Mouse (Mus musculus): ENCODE data around the gene Hemgn. TPM values are rescaled to one million over a fixed set of nuclear protein-coding genes. Genes with fewer than 3 reads are reported as not detected.

Gene Hemgn
- polyA plus RNA-seq (2014; fragmentation: Nextera tagmentation; extraction: Ambion mirVana): 206 and 233 TPM in 2 replicates

- peak within 1 kb of the TSS; percentile 1; the same call in 1 of the 2 replicates for H3K27ac ChIP-seq (ENCODE audit: low read depth, low read length)
- H3K9me3 ChIP-seq (ENCODE audit: control insufficient read depth, low read length): no peaks in the 10 kb centered on the region
- 81% methylated on average over 7 of the region's 7 CpGs for WGBS
- DNase-seq (ENCODE audit: low spot score) (no peak), ATAC-seq (replicated peaks; ENCODE audit: low FRiP score) (no peak)
- H3K4me3 ChIP-seq (ENCODE audit: low read depth, low read length): no peak within 1 kb of the TSS
- H3K4me1 ChIP-seq (replicated peaks; ENCODE audit: control insufficient read depth, insufficient read depth, low read length): peaks cover 33% of the 10 kb centered on the region
- H3K9ac ChIP-seq (ENCODE audit: low read depth, low read length): peak within 1 kb of the TSS; percentile 22; the same call in 1 of the 2 replicates
- H3K27me3 ChIP-seq (replicated peaks; ENCODE audit: control insufficient read depth, insufficient read depth, low read length): no peaks in the 10 kb centered on the region
- H3K36me3 ChIP-seq (ENCODE audit: control insufficient read depth, insufficient read depth, low read length): no peaks in the 10 kb centered on the region
- peak within 1 kb of the TSS; percentile 37; the same call in 1 of the 2 replicates for H3K4me2 ChIP-seq
These were observed at the start of gene Hemgn for GRCm38 (mm10) chr4:46413406-46413805. Gene Hemgn, minus strand, starts transcription at chr4:46413506.

DNA sequence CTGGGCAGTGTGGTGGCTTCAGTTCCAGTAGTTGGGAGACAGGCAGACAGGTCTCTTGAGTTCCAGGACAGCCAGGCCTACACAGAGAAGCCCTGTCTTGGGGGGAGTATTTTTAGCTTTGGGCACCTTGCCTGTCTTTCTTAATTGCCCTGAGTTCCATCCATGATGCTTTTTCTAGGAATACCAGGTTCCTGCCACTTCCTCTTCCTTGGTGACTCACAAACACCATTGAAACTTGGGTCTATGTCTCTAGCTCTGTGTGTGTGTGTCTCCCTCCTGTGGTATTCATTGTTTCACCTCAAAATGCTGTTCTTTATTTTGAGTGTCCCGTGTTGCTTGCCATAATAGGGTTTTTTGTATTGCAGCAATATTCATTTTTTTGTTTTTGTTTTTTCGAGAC is 45.1 kb upstream of the Hemgn start:
- no peak overlapping the region for H3K9ac ChIP-seq (ENCODE audit: low read depth, low read length)
- H3K27me3 ChIP-seq (replicated peaks; ENCODE audit: control insufficient read depth, insufficient read depth, low read length): no peaks in the 10 kb centered on the region
- H3K27ac ChIP-seq (ENCODE audit: low read depth, low read length): no peak overlapping the region; the same call in 1 of the 2 replicates
- H3K4me2 ChIP-seq: no peak overlapping the region
- WGBS: 86% methylated on average over 2 of the region's 2 CpGs
- H3K4me1 ChIP-seq (replicated peaks; ENCODE audit: control insufficient read depth, insufficient read depth, low read length): peaks cover 41% of the 10 kb centered on the region
- H3K4me3 ChIP-seq (ENCODE audit: low read depth, low read length): no peak overlapping the region
- no peaks in the 10 kb centered on the region for H3K9me3 ChIP-seq (ENCODE audit: control insufficient read depth, low read length)
- ATAC-seq (replicated peaks; ENCODE audit: low FRiP score) (no peak), DNase-seq (ENCODE audit: low spot score) (no peak)
- peaks cover 35% of the 10 kb centered on the region for H3K36me3 ChIP-seq (ENCODE audit: control insufficient read depth, insufficient read depth, low read length)

GRCm38 (mm10) chr4:46457186-46457585 is 43.9 kb upstream of the Hemgn start:
- Histone ChIP-seq H3K4me3 (ENCODE audit: low read depth, low read length) (no peak overlapping the region), H3K9ac (ENCODE audit: low read depth, low read length) (peak overlapping the region; percentile 23; the same call in 1 of the 2 replicates), H3K9me3 (ENCODE audit: control insufficient read depth, low read length) (no peaks in the 10 kb centered on the region), H3K27me3 (replicated peaks; ENCODE audit: control insufficient read depth, insufficient read depth, low read length) (no peaks in the 10 kb centered on the region), H3K4me1 (replicated peaks; ENCODE audit: control insufficient read depth, insufficient read depth, low read length) (peaks cover 37% of the 10 kb centered on the region), H3K4me2 (peak overlapping the region; percentile 0; the same call in 1 of the 2 replicates), H3K36me3 (ENCODE audit: control insufficient read depth, insufficient read depth, low read length) (peaks cover 25% of the 10 kb centered on the region), H3K27ac (ENCODE audit: low read depth, low read length) (no peak overlapping the region)
- DNase-seq (ENCODE audit: low spot score): no peak
- no peak for ATAC-seq (replicated peaks; ENCODE audit: low FRiP score)
- 80% methylated on average over 3 of the region's 3 CpGs for WGBS

- Histone ChIP-seq H3K27ac (ENCODE audit: low read depth, low read length) (no peak overlapping the region), H3K4me1 (replicated peaks; ENCODE audit: control insufficient read depth, insufficient read depth, low read length) (peaks cover 37% of the 10 kb centered on the region), H3K27me3 (replicated peaks; ENCODE audit: control insufficient read depth, insufficient read depth, low read length) (no peaks in the 10 kb centered on the region), H3K9ac (ENCODE audit: low read depth, low read length) (peak overlapping the region; percentile 23), H3K4me2 (peak overlapping the region; percentile 28), H3K36me3 (ENCODE audit: control insufficient read depth, insufficient read depth, low read length) (peaks cover 22% of the 10 kb centered on the region), H3K9me3 (ENCODE audit: control insufficient read depth, low read length) (no peaks in the 10 kb centered on the region), H3K4me3 (ENCODE audit: low read depth, low read length) (no peak overlapping the region)
- ATAC-seq (replicated peaks; ENCODE audit: low FRiP score) (no peak), DNase-seq (ENCODE audit: low spot score) (no peak)
- 77% methylated on average over 4 of the region's 4 CpGs for WGBS
These were observed 43.5 kb upstream of the Hemgn start for GRCm38 (mm10) chr4:46456762-46457161.

DNA sequence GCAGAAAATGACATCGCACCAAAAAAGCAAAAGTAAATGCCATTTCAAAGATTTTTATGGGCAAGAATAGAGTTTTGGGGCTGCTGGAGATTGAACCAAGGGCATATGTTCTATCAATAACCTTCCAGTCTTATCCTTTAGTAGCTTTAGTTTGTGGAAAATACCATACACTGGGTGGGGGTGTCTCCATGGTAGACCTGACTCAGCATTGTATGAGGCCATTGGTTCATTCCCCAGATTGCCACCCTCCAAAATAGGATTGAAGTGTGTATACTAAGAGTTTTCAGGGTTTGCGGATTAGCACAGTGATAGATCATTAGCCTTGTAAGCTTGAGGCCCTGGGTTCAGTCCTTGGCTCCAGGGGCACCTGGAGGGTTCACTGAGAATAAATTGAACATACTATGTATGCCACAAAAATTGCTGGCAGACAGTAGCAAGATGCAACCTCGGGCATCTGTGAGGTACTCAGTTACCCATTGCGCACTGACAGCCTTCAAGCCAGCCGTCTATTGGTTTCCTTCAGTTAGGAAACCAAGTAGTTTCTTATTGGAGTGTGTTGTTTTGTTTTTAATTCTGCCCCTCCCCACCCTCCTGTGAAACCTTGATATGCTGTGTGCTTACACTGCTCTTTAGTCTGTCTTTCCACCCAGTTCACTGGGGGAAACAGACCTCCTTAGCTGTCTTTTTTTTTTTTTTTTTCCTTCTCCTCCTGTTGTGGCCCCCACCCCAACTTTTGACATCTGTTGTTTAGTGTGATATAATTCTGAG is 41.0 kb upstream of the Hemgn start:
- Histone ChIP-seq H3K9ac (ENCODE audit: low read depth, low read length) (peak overlapping the region; percentile 100), H3K9me3 (ENCODE audit: control insufficient read depth, low read length) (no peaks in the 10 kb centered on the region), H3K4me1 (replicated peaks; ENCODE audit: control insufficient read depth, insufficient read depth, low read length) (peaks cover 48% of the 10 kb centered on the region), H3K4me2 (peak overlapping the region; percentile 95), H3K36me3 (ENCODE audit: control insufficient read depth, insufficient read depth, low read length) (peaks cover 4% of the 10 kb centered on the region; the same call in 1 of the 2 replicates), H3K27ac (ENCODE audit: low read depth, low read length) (peak overlapping the region; percentile 100), H3K27me3 (replicated peaks; ENCODE audit: control insufficient read depth, insufficient read depth, low read length) (no peaks in the 10 kb centered on the region), H3K4me3 (ENCODE audit: low read depth, low read length) (peak overlapping the region; percentile 98)
- 55% methylated on average over 5 of the region's 5 CpGs for WGBS
- ATAC-seq (replicated peaks; ENCODE audit: low FRiP score) (no peak), DNase-seq (ENCODE audit: low spot score) (no peak)

GRCm38 (mm10) chr4:46452855-46453719 is 39.8 kb upstream of the Hemgn start:
- Histone ChIP-seq H3K4me2 (peak overlapping the region; percentile 95), H3K4me1 (replicated peaks; ENCODE audit: control insufficient read depth, insufficient read depth, low read length) (peaks cover 57% of the 10 kb centered on the region), H3K9ac (ENCODE audit: low read depth, low read length) (peak overlapping the region; percentile 100), H3K27ac (ENCODE audit: low read depth, low read length) (peak overlapping the region; percentile 100), H3K4me3 (ENCODE audit: low read depth, low read length) (peak overlapping the region; percentile 98), H3K36me3 (ENCODE audit: control insufficient read depth, insufficient read depth, low read length) (peaks cover 4% of the 10 kb centered on the region; the same call in 1 of the 2 replicates), H3K9me3 (ENCODE audit: control insufficient read depth, low read length) (no peaks in the 10 kb centered on the region), H3K27me3 (replicated peaks; ENCODE audit: control insufficient read depth, insufficient read depth, low read length) (no peaks in the 10 kb centered on the region)
- ATAC-seq (replicated peaks; ENCODE audit: low FRiP score) (no peak), DNase-seq (ENCODE audit: low spot score) (no peak)
- WGBS: 17% methylated on average over 13 of the region's 13 CpGs

DNA sequence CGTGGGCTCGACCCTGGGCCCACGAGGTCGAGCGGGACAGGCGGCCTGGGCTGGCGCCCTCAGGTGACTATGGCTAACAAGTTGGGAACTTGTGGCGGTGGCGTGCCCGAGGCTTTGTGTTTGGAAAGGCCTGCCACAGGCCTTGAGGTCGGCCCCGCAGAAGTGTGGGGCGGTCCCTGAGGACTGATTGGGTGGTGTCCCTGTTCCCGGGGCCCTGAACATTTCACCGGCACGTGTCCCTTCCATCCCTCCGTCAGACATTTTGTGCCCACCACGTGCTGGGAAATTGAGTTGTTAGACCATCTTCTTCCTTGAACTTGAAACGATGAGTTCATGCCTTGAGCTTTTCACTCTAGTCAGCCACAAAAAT is 39.2 kb upstream of the Hemgn start:
- ATAC-seq (replicated peaks; ENCODE audit: low FRiP score): peak; percentile 42
- no peaks in the 10 kb centered on the region for H3K27me3 ChIP-seq (replicated peaks; ENCODE audit: control insufficient read depth, insufficient read depth, low read length)
- H3K4me2 ChIP-seq: peak overlapping the region; percentile 95
- 0 out of 2 replicates have a peak, but pooled peaks cover 1% of the 10 kb centered on the region for H3K36me3 ChIP-seq (ENCODE audit: control insufficient read depth, insufficient read depth, low read length)
- H3K9ac ChIP-seq (ENCODE audit: low read depth, low read length): peak overlapping the region; percentile 100
- H3K27ac ChIP-seq (ENCODE audit: low read depth, low read length): peak overlapping the region; percentile 100
- no peaks in the 10 kb centered on the region for H3K9me3 ChIP-seq (ENCODE audit: control insufficient read depth, low read length)
- WGBS: 0% methylated on average over 19 of the region's 19 CpGs
- H3K4me1 ChIP-seq (replicated peaks; ENCODE audit: control insufficient read depth, insufficient read depth, low read length): peaks cover 60% of the 10 kb centered on the region
- DNase-seq (ENCODE audit: low spot score): peak; percentile 80
- H3K4me3 ChIP-seq (ENCODE audit: low read depth, low read length): peak overlapping the region; percentile 98

GRCm38 (mm10) chr4:46451758-46452480 is 38.6 kb upstream of the Hemgn start:
- H3K27me3 ChIP-seq (replicated peaks; ENCODE audit: control insufficient read depth, insufficient read depth, low read length): no peaks in the 10 kb centered on the region
- no peaks in the 10 kb centered on the region for H3K36me3 ChIP-seq (ENCODE audit: control insufficient read depth, insufficient read depth, low read length)
- DNase-seq (ENCODE audit: low spot score) (peak; percentile 79), ATAC-seq (replicated peaks; ENCODE audit: low FRiP score) (peak; percentile 4)
- peak overlapping the region; percentile 98 for H3K4me3 ChIP-seq (ENCODE audit: low read depth, low read length)
- H3K9ac ChIP-seq (ENCODE audit: low read depth, low read length): peak overlapping the region; percentile 100
- peak overlapping the region; percentile 100 for H3K27ac ChIP-seq (ENCODE audit: low read depth, low read length)
- H3K9me3 ChIP-seq (ENCODE audit: control insufficient read depth, low read length): no peaks in the 10 kb centered on the region
- H3K4me1 ChIP-seq (replicated peaks; ENCODE audit: control insufficient read depth, insufficient read depth, low read length): peaks cover 58% of the 10 kb centered on the region
- H3K4me2 ChIP-seq: peak overlapping the region; percentile 95
- WGBS: under 1% methylated on average over 107 of the region's 111 CpGs
